Mouse (Mus musculus): ENCODE measurements around the gene Igsf9b. TPM values are rescaled to one million over a fixed set of nuclear protein-coding genes. Genes with fewer than 3 reads are reported as not detected.

Gene Igsf9b
- polyA plus RNA-seq, 2 experiments: 0.01 TPM

DNA sequence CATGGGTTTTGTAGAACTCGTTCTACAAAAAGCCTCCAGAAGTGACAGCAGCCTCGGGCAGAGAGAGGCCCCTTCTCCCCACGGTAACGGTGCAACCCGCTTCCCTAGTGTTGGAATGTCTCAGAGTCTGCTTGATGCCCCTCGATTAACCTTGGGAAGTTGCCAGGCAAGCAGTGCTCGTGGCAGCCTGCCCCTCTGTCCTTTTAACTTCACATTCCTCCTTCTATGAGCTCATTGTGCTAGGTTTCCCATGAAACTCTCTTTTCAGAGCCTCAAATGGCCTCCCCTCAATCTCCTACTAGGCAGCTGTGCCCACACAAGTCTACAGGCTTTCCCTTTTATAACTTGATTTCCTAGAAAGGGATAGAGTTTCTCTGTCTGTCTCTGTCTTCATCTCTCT lies 10.6 kb upstream of the Igsf9b start:
- WGBS (ENCODE audit: insufficient replicate concordance): 30% methylated on average over 7 of the region's 7 CpGs
- no peak for ATAC-seq (ENCODE audit: insufficient read depth)
- H3K4me2 ChIP-seq (ENCODE audit: low read depth): no peak overlapping the region
- no peaks in the 10 kb centered on the region for H3K4me1 ChIP-seq (replicated peaks; ENCODE audit: control insufficient read depth in 2 of 2, insufficient read depth in 2 of 2, low read length in 1 of 2)
- DNase-seq (ENCODE audit: low read depth in 3 of 3, low spot score in 3 of 3): no peak
- H3K36me3 ChIP-seq (replicated peaks; ENCODE audit: control insufficient read depth, insufficient read depth, low read depth): no peaks in the 10 kb centered on the region
- H3K9ac ChIP-seq (replicated peaks): no peak overlapping the region
- H3K4me3 ChIP-seq (ENCODE audit: insufficient read depth in 1 of 2, low read depth in 2 of 2, low read length in 2 of 2): no peak overlapping the region
- TF ChIP-seq EP300 (IDR thresholded peaks at IDR 0.05; ENCODE audit: low read depth) (no peak), CTCF (IDR thresholded peaks at IDR 0.05; ENCODE audit: low read depth) (no peak)
- no peaks in the 10 kb centered on the region for H3K27me3 ChIP-seq (ENCODE audit: control insufficient read depth, insufficient read depth, low read length)
- H3K9me3 ChIP-seq (ENCODE audit: control insufficient read depth, low read length): no peaks in the 10 kb centered on the region
- no peak overlapping the region for H3K27ac ChIP-seq

DNA sequence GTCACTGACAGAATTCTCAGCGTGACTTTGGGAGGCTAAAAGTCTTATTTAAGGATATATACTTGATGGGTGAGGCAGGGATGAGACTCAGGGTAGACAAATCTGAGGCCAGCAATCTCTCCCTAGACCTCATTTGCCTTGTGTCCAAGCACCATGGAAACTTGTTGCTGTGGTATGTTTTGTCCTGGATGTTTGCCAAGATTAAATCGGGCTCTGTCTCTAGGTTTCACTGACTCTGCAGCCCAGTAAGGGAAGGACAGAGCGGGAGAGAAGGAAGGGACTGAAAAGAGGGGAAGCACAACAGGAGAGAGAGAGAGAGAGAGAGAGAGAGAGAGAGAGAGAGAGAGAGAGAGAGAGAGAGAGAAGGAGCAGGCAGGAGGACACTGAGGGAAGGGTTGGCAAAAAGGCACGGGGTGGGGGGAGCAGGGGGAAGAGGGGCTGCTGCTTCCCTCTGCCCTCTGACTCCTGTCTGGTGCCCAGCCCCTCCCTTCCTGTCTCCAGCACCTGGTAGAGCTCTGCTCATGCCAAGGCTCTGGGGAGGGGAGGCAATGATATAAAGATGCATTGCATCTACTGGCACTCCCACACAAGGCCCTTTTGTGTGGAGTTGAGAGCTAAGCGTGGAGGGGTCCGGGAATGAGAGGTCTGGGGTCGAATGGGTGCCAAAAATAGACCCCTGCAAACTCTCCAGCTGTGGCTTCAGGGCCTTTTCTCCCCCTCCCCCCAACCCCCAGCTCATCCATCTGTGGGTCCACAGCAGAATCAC lies 9.3 kb upstream of the Igsf9b start:
- no peak for ATAC-seq (ENCODE audit: insufficient read depth)
- Histone ChIP-seq H3K4me2 (ENCODE audit: low read depth) (no peak overlapping the region), H3K27me3 (ENCODE audit: control insufficient read depth, insufficient read depth, low read length) (no peaks in the 10 kb centered on the region), H3K36me3 (replicated peaks; ENCODE audit: control insufficient read depth, insufficient read depth, low read depth) (no peaks in the 10 kb centered on the region), H3K9ac (replicated peaks) (no peak overlapping the region), H3K27ac (no peak overlapping the region), H3K4me3 (ENCODE audit: insufficient read depth in 1 of 2, low read depth in 2 of 2, low read length in 2 of 2) (no peak overlapping the region), H3K4me1 (replicated peaks; ENCODE audit: control insufficient read depth in 2 of 2, insufficient read depth in 2 of 2, low read length in 1 of 2) (no peaks in the 10 kb centered on the region), H3K9me3 (ENCODE audit: control insufficient read depth, low read length) (no peaks in the 10 kb centered on the region)
- no peak for TF ChIP-seq CTCF (IDR thresholded peaks at IDR 0.05; ENCODE audit: low read depth)
- no peak for TF ChIP-seq EP300 (IDR thresholded peaks at IDR 0.05; ENCODE audit: low read depth)
- DNase-seq (ENCODE audit: low read depth in 3 of 3, low spot score in 3 of 3): no peak
- WGBS (ENCODE audit: insufficient replicate concordance): 46% methylated on average over 7 of the region's 7 CpGs

DNA sequence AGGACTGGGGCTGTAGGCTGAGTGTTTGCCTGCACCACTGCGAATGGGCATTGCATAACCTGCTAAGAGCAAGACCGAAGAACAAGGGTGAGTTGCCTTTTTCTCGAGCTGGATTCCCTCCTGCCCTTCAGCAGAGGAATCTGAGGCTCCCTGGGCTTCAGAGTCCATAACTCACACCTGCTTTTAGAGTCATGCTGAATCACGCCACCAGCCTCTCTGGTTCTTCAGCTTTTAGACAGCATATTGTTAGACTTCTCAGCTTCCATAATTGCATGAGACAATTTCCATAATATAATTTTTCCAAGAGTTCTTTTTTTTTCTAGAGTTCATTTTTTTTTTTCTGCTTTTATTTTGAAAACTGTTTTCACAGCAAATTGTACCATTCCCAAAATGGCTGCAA lies 4.6 kb upstream of the Igsf9b start:
- no peak overlapping the region for H3K27ac ChIP-seq
- no peaks in the 10 kb centered on the region for H3K4me1 ChIP-seq (replicated peaks; ENCODE audit: control insufficient read depth in 2 of 2, insufficient read depth in 2 of 2, low read length in 1 of 2)
- no peak overlapping the region for H3K4me3 ChIP-seq (ENCODE audit: insufficient read depth in 1 of 2, low read depth in 2 of 2, low read length in 2 of 2)
- no peaks in the 10 kb centered on the region for H3K9me3 ChIP-seq (ENCODE audit: control insufficient read depth, low read length)
- DNase-seq (ENCODE audit: low read depth in 3 of 3, low spot score in 3 of 3): no peak
- TF ChIP-seq CTCF (IDR thresholded peaks at IDR 0.05; ENCODE audit: low read depth) (no peak), EP300 (IDR thresholded peaks at IDR 0.05; ENCODE audit: low read depth) (no peak)
- H3K36me3 ChIP-seq (replicated peaks; ENCODE audit: control insufficient read depth, insufficient read depth, low read depth): no peaks in the 10 kb centered on the region
- H3K4me2 ChIP-seq (ENCODE audit: low read depth): no peak overlapping the region
- 34% methylated on average over 4 of the region's 4 CpGs for WGBS (ENCODE audit: insufficient replicate concordance)
- peaks cover 9% of the 10 kb centered on the region for H3K27me3 ChIP-seq (ENCODE audit: control insufficient read depth, insufficient read depth, low read length)
- no peak overlapping the region for H3K9ac ChIP-seq (replicated peaks)
- ATAC-seq (ENCODE audit: insufficient read depth): no peak

DNA sequence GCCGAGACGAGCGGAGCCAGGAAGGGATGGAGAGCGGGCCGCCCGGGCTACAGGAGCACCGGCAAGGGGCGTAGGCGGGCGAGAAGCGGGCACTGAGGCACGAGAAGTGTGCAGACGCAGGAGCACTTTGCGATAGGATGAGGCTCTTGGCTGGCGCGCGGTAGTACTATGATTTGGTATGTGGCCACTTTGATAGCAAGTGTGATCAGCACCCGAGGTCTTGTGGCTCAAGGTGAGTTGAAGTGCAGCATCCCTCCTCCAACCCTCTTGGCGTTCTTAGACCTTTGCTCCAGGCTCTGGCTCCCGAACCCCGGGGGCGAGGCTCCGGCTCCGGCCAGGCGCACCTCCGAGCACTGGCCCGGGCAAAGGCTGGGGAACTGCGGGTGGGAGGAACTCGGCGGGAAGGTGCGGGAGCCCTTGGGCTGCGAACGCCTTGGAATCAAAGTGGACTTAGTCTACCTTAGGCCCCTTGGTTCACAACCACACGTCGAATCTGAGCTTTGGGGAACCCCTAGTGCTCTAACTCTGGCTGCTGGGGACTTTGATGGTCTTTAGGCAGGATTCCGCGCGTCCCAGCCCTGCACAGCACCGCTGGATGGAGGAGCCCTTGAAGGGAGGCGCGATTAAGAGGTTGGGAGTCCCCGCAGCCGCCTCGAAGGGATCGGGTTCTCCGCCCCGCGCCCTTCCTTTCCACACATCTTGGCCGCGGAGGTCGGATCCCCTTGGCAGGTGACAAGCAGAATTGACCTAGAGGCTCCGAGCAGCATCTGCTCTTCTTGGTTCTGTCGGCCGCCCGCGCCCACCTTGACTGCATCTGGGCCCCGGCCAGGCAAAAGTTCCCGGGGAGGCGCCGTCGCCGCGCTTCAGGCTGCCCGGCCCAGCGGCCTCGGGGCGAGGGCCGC lies 533 bp downstream of the Igsf9b start:
- peaks cover 31% of the 10 kb centered on the region for H3K27me3 ChIP-seq (ENCODE audit: control insufficient read depth, insufficient read depth, low read length)
- no peak overlapping the region for H3K9ac ChIP-seq (replicated peaks)
- ATAC-seq (ENCODE audit: insufficient read depth) (no peak), DNase-seq (ENCODE audit: low read depth in 3 of 3, low spot score in 3 of 3) (no peak)
- H3K9me3 ChIP-seq (ENCODE audit: control insufficient read depth, low read length): no peaks in the 10 kb centered on the region
- H3K27ac ChIP-seq: no peak overlapping the region
- WGBS (ENCODE audit: insufficient replicate concordance): 1% methylated on average over 68 of the region's 68 CpGs
- TF ChIP-seq EP300 (IDR thresholded peaks at IDR 0.05; ENCODE audit: low read depth): no peak
- TF ChIP-seq CTCF (IDR thresholded peaks at IDR 0.05; ENCODE audit: low read depth): no peak
- no peaks in the 10 kb centered on the region for H3K4me1 ChIP-seq (replicated peaks; ENCODE audit: control insufficient read depth in 2 of 2, insufficient read depth in 2 of 2, low read length in 1 of 2)
- peak overlapping the region; percentile 42 to 47 for H3K4me3 ChIP-seq (ENCODE audit: insufficient read depth in 1 of 2, low read depth in 2 of 2, low read length in 2 of 2)
- no peaks in the 10 kb centered on the region for H3K36me3 ChIP-seq (replicated peaks; ENCODE audit: control insufficient read depth, insufficient read depth, low read depth)
- peak overlapping the region; percentile 52 for H3K4me2 ChIP-seq (ENCODE audit: low read depth)

DNA sequence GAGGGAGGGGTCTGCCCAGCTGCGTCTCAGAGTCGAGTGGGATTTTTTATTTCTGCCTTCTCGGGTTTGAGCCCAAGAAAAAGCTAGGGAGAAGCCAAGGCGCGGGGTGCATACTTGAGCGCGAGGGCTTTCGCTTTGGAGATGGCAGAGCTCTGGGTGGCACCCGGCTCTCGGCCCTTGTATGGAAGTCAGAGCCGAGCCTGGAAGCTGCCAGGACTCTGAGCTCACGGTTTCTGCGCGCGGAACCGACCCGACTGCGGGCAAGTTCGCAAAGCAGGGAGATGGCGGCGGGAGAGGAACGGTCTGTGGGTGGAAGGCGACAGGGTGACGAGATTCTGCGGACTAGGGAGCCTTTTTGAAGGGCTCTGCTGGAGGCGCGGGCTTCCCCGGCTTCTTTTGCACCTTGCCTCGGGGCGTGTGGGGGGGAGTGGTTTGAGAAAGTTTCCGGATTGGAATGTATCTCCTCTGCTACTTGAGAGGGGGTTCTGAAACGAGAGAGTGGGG lies 1.2 kb downstream of the Igsf9b start:
- 2% methylated on average over 32 of the region's 32 CpGs for WGBS (ENCODE audit: insufficient replicate concordance)
- Histone ChIP-seq H3K4me3 (ENCODE audit: insufficient read depth in 1 of 2, low read depth in 2 of 2, low read length in 2 of 2) (peak overlapping the region in 1 of 2 experiments; percentile 29; a peak in 2 of 4 replicates), H3K4me1 (replicated peaks; ENCODE audit: control insufficient read depth in 2 of 2, insufficient read depth in 2 of 2, low read length in 1 of 2) (no peaks in the 10 kb centered on the region), H3K36me3 (replicated peaks; ENCODE audit: control insufficient read depth, insufficient read depth, low read depth) (no peaks in the 10 kb centered on the region), H3K9me3 (ENCODE audit: control insufficient read depth, low read length) (no peaks in the 10 kb centered on the region), H3K27me3 (ENCODE audit: control insufficient read depth, insufficient read depth, low read length) (peaks cover 31% of the 10 kb centered on the region), H3K9ac (replicated peaks) (no peak overlapping the region), H3K27ac (no peak overlapping the region), H3K4me2 (ENCODE audit: low read depth) (peak overlapping the region; percentile 42)
- DNase-seq (ENCODE audit: low read depth in 3 of 3, low spot score in 3 of 3) (no peak), ATAC-seq (ENCODE audit: insufficient read depth) (no peak)
- TF ChIP-seq EP300 (IDR thresholded peaks at IDR 0.05; ENCODE audit: low read depth): no peak
- TF ChIP-seq CTCF (IDR thresholded peaks at IDR 0.05; ENCODE audit: low read depth): no peak
